Comparison of ENCODE assay signal across 8 mouse cellular contexts in genomic region chr11:88998974-88999722, GRCm38 (mm10). TPM values are rescaled to one million over a fixed set of nuclear protein-coding genes. Genes with fewer than 3 reads are reported as not detected.
DNase-seq lines count a peak whose midpoint lies in the region; ATAC-seq lines count a peak whose summit lies in the region.

Trim25 (plus strand) TSS chr11:88999376.

- H3K9ac ChIP-seq in intestine, embryonic 15.5 days: peak within 1 kb of the TSS; percentile 78
- peak within 1 kb of the TSS; percentile 40 for H3K9ac ChIP-seq in midbrain, embryonic 11.5 days (ENCODE audit: low read length)

- H3K4me2 ChIP-seq in intestine, embryonic 15.5 days (replicated peaks): peak within 1 kb of the TSS; percentile 76
- H3K4me2 ChIP-seq in midbrain, embryonic 11.5 days: peak within 1 kb of the TSS; percentile 50

- peak within 1 kb of the TSS; percentile 76 for H3K27ac ChIP-seq in intestine, embryonic 15.5 days
- H3K27ac ChIP-seq in limb, embryonic 10.5 days: peak within 1 kb of the TSS; percentile 72
- H3K27ac ChIP-seq in midbrain, embryonic 11.5 days (ENCODE audit: low read depth, low read length): no peak within 1 kb of the TSS

- peaks cover 22% of the 10 kb centered on the region for H3K4me1 ChIP-seq in intestine, embryonic 15.5 days (replicated peaks)
- peaks cover 33% of the 10 kb centered on the region for H3K4me1 ChIP-seq in limb, embryonic 10.5 days
- no peaks in the 10 kb centered on the region for H3K4me1 ChIP-seq in midbrain, embryonic 11.5 days (ENCODE audit: control insufficient read depth, insufficient read depth, low read length)

- no peaks in the 10 kb centered on the region for H3K27me3 ChIP-seq in intestine, embryonic 15.5 days (replicated peaks)
- H3K27me3 ChIP-seq in limb, embryonic 10.5 days (ENCODE audit: low read depth, poor library complexity, severe bottlenecking): peaks cover 31% of the 10 kb centered on the region
- peaks cover 14% of the 10 kb centered on the region for H3K27me3 ChIP-seq in midbrain, embryonic 11.5 days (ENCODE audit: control insufficient read depth, insufficient read depth, low read length)

- DNase-seq in R1 (ENCODE audit: low read depth, low spot score): peak; percentile 96
- peak; percentile 82 for DNase-seq in embryo, embryonic 10.5 days (ENCODE audit: low spot score)
- peak; percentile 80 to 92 for DNase-seq in gastrocnemius, postnatal 4 days (ENCODE audit: low spot score in 2 of 2)
- peak; percentile 78 for DNase-seq in limb, embryonic 10.5 days (ENCODE audit: low spot score)
- DNase-seq in midbrain, embryonic 11.5 days (ENCODE audit: low spot score, missing footprints): peak; percentile 96
- peak; percentile 22 to 25 for DNase-seq in right cerebral cortex, postnatal 36 days (ENCODE audit: low spot score in 2 of 2)
- DNase-seq in urinary bladder, postnatal 36 days (ENCODE audit: low spot score in 2 of 2): peak; percentile 91 to 94

- no peaks in the 10 kb centered on the region for H3K9me3 ChIP-seq in intestine, embryonic 15.5 days
- no peaks in the 10 kb centered on the region for H3K9me3 ChIP-seq in limb, embryonic 10.5 days (replicated peaks)
- no peaks in the 10 kb centered on the region for H3K9me3 ChIP-seq in midbrain, embryonic 11.5 days (ENCODE audit: control insufficient read depth, low read length)

- peak within 1 kb of the TSS; percentile 66 for H3K4me3 ChIP-seq in intestine, embryonic 15.5 days (replicated peaks)
- peak within 1 kb of the TSS; percentile 58 for H3K4me3 ChIP-seq in limb, embryonic 10.5 days
- H3K4me3 ChIP-seq in midbrain, embryonic 11.5 days (ENCODE audit: low read depth, low read length): peak within 1 kb of the TSS; percentile 37

- WGBS in intestine, embryonic 15.5 days: 1% methylated on average over 48 of the region's 48 CpGs
- 3% methylated on average over 48 of the region's 48 CpGs for WGBS in limb, embryonic 10.5 days
- WGBS in midbrain, embryonic 11.5 days: 3% methylated on average over 48 of the region's 48 CpGs

- peak; percentile 93 for ATAC-seq in intestine, embryonic 15.5 days
- ATAC-seq in midbrain, embryonic 11.5 days (ENCODE audit: low FRiP score): peak; percentile 57; the same call in 1 of the 2 replicates

- no peaks in the 10 kb centered on the region for H3K36me3 ChIP-seq in intestine, embryonic 15.5 days
- H3K36me3 ChIP-seq in limb, embryonic 10.5 days: no peaks in the 10 kb centered on the region
- H3K36me3 ChIP-seq in midbrain, embryonic 11.5 days (ENCODE audit: control insufficient read depth, insufficient read depth, low read length): no peaks in the 10 kb centered on the region

RNA-seq across cellular contexts. Expression of gene Trim25, which starts in this region (rescaled TPM):
- total RNA-seq in gastrocnemius, postnatal 4 days (2021): 10 to 100 TPM; 27.9 to 32.3 TPM
- polyA plus RNA-seq in intestine, embryonic 15.5 days (2015; fragmentation: Nextera tagmentation; extraction: Ambion mirVana): 27.8 and 29.0 TPM in 2 replicates
- 3.0 and 3.4 TPM in 2 replicates for polyA plus RNA-seq in limb, embryonic 10.5 days (2016; fragmentation: Nextera tagmentation; extraction: Ambion mirVana)
- 2.9 TPM in 2 replicates for polyA plus RNA-seq in midbrain, embryonic 11.5 days (2014; fragmentation: Nextera tagmentation; extraction: Ambion mirVana)

Comparison
In these comparisons a context has a peak if more than half of its experiments do, and no peak if none do; other contexts are left out.
1. DNase-seq: peak in every context shown above with its lines; median percentile 96 in R1; 96 in midbrain, embryonic 11.5 days; 92 in urinary bladder, postnatal 36 days; 86 in gastrocnemius, postnatal 4 days; 82 in embryo, embryonic 10.5 days; 78 in limb, embryonic 10.5 days; 24 in right cerebral cortex, postnatal 36 days.